Mouse (Mus musculus) cerebellum, adult 9-11 months (tissue): ENCODE data around the gene Incenp.
"Not testable (repeated sequence)": the region's sequence is repeated elsewhere in the genome, so short reads cannot be mapped to it uniquely, and the experiment has no call there.

ENCODE experiments used
- DNase-seq: peaks from one replicate; pipeline ENCODE4 v3.0.0; 2022

Gene Incenp

DNA sequence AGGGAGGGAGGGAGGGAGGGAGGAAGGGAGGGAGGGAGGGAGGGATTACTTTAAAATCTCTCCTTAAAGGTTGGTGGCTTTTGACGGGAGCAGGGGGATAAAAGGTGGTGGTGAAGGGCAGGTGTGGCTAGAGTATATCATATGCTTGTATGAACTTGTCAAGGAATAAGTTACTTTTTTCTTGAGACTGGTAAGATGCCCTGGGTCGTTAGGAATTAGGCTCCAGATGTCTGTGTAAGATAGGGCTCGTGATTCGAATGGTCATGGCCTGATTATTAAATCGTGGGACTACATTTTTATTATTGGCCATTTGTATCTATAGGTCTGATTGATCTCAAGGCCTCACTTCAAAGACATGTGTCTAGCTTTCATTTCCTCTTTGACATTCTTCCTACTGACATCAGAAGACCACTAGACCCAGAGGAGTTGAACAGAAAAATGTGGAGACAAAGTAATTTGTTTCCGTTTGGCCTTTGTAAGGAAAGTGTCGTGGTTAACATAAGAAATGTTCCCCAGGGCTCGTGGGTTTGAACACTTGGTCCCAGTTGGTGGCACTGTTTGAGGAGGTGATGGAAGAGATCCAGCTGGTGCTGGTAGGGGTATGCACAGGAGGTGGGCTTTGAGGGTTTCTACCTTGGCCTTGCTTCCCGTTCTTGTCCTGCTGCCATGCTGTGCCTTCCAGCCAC lies 19.0 kb upstream of the Incenp start:
- DNase-seq: no peak

- DNase-seq: no peak
Observed at GRCm38 (mm10) chr19:9917727-9918126, 18.4 kb upstream of the Incenp start.

DNA sequence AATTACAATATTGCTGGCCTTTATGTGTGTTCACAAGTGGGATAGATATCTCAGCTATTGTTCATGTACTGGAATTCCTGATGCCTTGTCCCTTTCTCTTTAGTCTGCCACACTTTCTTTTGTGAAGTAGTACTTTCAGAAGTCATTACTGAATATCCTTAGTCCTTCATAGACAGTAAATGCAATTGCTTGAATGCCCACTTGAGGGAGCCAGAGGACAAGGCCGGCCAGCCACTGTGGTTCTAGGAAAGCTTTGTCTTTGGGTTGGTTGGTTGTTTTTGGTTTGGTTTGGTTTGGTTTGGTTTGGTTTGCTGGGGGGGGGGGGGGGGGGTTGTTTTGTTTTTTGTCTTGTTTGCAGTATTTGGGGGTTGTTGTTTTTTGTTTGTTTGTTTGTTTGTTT lies 16.6 kb upstream of the Incenp start:
- peak; percentile 43 for DNase-seq

DNA sequence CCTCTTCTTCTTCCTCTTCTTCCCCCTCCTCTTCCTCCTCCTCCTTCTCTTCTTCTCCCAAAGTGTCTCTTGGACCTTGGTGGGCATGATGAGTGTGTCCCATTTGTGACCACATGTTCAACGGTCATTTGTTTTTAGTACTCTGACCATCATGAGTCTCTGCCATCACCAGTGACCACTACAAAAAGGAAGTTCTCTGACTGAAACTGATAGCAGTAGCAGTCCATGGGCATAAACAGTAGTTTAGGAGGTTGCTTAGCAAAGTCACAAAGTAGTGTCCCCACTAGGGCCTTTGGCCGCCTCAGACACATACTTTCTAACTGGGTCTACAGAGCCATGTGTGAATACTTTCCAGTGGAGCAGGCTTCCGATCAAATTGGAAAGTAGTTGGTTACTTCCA lies 15.0 kb upstream of the Incenp start:
- no peak for DNase-seq

DNA sequence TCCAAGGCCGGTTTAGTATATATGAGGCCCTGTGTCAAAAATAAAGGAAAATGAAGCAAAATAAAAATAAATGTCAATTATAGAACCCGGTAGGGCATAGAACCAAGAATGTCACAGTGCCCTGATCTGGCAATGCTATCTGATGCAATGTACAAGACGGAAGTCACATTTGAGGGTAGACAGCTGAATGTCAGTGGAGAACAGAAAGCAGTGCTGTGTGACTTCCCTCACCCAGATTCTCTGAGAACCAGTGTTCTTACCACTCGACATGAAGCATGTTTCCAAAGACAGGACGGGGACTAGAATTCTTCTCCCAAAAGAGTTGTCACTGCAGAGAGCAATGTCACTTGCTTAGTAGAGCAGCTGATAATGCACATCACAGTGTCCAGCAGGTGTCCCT lies 14.4 kb upstream of the Incenp start:
- no peak for DNase-seq

DNA sequence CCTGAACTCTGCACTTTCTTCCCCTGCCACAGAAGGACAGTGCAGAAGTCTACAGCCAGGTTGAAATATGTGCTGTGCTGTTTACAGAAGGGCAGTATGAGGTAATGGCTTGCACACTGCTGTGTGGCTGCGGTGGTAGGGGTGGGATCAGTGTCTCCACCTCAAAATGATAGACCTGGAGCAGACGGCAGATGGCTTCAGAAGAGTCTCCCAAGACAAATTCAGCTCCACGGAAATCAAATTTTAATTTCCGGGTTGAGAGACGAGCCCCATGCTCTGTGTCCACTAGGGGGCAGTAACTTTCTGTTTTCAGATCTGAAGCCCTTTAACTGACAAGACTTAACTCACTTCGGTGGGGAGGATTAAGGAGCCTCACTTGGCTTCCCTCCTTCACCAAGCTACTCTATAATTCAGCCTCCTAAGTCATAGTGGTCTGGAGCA lies 12.0 kb upstream of the Incenp start:
- peak; percentile 24 for DNase-seq

DNA sequence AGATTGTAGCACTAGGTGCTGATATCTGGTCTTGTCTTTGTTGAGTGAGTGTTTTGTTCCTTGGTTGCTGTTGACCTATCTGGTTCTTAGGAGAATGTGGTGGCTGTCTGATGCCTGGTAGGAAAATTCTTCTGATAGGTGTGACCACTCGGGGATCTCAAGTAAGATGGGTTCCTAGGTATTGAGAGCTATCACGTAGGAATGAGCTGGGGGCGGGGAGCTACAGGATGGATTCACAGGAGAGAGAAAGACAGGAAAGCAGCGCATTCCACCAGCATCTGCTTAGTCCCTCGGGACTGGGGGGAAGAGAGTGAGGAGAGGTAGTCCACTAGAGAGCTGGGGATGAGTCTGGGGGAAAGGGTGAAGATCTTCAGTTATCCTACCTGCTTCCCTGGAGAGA lies 10.0 kb upstream of the Incenp start:
- DNase-seq: no peak

DNA sequence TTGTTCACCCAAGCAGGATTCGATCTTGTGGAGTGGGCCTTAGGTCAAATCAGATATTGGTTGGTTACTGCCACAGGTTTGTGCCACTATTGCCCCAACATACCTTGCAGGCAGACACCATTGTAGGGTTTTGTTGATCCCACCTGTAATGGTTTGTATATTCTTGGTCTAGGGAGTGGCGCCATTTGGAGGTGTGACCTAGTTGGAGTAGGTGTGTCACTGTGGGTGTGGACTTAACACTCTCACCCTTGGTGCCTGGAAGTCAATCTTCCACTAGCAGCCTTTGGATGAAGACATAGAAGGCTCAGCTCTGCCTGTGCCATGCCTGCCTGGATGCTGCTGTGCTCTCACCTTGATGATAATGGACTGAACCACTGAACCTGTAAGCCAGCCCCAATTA lies 1.3 kb upstream of the Incenp start:
- DNase-seq: peak; percentile 30

DNA sequence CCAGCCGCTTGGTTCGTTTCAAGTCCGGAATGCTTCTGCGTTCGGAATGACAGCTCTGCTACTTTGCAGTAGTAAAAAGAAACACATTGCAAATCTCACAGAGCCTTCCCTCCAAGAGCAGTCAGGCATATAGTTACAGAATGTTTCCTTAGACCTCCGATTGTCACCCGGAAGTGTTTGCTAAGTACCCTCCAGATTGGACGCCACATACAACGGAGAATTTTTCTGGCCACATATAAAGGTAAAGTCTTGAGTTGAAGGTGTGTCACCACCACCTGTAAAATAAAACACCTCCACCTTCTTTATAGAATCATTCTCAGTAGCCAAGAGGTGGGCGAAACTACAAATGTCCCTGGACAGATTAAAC lies 412 bp upstream of the Incenp start:
- DNase-seq: no peak

DNA sequence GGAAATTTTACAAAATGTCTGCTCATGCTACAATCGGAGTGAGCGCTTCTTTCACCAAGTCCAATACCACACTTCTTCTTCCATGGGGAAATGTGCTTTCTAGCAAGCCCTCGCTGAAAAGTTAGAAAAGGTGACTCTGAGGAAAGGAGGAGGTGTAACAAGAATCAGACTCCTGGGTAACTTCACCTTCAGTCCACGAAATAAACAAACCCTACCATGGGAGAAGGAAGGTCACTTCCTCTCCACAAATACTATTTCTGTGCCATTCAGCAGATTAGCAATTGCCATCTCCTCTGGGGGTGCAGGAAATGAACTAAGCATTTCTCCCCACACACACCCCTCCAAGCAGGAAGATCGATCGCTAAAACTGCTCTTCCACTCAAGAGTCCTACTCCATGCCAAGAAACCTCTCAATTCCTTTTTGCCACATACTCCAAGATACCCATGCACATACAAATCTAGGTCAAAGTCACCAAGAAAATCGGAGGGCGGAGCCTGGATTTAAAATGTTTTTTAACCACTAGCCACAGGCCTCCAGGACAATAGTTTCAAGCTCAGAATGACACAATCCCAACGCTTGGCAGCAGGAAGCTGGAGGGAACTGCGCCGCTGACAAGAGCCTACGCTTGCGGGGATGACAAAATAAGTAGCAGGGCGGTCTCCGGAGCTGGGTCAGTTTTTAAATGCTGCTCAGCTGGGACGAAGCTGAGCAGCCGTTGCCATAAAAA lies 848 bp downstream of the Incenp start:
- peak; percentile 32 for DNase-seq

DNA sequence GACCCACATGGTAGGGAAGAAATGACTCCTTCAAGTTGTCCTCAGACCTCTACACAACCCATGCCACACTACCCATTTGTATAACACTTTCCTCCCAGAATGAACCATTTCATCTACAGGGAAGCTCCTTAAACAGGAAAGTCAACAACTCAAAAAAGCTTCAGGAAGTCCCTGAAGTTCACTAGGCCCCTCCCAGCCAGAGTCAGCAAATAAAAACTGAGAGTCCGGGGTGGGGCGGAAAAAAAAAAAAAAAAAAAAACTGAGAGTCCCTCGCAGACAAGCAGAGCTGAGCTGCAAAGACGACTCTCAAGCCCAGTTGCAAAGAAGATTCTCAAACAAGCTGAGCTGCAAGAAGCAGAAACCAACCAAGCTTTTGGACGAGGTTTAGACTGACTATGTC lies 3.3 kb downstream of the Incenp start:
- no peak for DNase-seq

GRCm38 (mm10) chr19:9886771-9887170 lies 12.6 kb downstream of the Incenp start:
- DNase-seq: no peak

GRCm38 (mm10) chr19:9886348-9886747 lies 13.0 kb downstream of the Incenp start:
- no peak for DNase-seq

DNA sequence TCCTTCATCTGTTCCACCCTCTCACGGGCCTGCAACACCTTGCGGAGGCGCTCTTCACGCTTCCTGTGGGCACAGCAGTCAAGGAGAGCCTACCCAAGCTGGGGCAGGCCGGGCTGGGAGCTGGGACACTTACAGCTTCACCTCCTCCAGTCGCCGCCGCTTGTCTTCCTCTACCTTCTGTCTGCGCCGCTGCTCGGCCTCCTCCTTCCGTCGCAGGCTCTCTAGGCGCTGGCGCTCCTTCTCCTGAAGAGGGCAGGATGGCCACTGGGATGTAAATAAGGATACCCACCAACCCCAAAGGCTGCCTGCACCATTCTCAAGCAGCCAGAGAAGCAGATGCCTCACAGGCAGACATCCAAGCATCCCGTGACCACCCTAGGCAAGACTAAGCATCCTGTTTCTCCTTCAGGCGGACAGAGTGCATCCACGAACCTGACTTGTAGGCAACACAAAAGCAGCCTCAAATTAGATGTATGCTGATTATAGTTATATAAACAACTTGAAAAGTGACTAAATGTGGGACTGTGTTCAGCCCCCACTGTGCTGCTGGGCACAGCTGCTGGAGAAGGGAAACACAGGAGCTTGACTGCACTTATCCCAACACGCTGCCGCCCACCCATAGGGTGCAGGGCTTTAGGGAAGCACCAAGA lies 21.0 kb downstream of the Incenp start:
- no peak for DNase-seq

DNA sequence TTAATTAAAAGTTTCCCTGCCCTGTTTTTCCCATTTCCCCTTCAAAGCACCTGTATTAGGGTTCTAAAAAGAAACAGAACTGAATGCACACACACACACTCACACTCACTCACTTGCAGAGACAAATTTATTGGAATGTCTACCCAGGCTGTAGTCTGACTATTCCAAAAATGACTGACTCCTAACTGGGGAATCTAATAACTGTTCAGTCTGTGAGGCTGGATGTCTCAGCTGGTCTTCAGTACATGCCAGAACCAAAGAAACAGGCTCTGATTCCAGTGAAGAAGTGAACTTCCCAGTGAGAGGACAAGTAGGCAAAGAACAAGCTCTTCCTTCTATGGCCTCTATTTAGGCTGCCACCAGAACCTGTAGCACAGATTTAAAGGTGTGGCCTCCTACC lies 33.9 kb downstream of the Incenp start:
- DNase-seq: no peak

DNA sequence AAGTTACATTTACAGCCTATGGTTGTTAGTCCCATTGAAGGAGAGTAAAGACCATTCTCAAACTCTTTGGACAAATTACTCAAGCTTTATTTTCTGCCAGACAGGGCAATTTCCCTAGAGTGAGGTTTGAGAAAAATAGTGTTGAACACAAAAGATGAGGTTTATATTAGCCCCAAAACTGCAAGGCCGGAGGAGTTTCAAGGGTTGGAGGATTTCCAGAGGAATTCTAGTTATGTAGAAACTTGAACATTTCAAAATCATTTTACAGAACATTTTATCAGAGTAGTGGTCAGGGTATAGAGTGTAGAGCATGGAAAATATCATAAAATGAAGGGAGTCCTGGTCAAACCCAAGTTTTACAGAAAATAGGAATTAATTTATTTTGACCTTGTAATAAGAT lies 34.5 kb downstream of the Incenp start:
- no peak for DNase-seq

GRCm38 (mm10) chr19:9860821-9861220 lies 38.5 kb downstream of the Incenp start:
- DNase-seq: not testable (repeated sequence)

- not testable (repeated sequence) for DNase-seq
Observed at GRCm38 (mm10) chr19:9849368-9850075, 49.8 kb downstream of the Incenp start.

DNA sequence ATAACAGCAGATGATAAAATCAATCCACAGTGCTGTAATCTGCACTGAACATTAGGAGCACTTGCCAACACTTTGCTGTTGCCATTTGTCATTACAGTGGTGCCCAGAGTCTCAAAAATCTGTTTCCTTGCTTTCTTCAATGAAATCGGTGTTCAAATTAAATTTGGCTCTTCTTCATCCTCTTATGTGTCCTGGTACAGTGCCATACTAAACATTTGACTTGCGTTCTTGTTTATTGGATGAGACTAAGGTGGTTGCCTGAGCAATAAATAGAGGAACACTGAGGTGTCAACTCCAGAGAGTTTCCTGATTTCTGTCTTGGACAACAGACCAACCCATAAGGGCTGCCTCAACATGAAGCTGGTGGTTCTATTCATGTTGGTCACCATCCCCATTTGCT lies 52.1 kb downstream of the Incenp start, which contains the start of gene Scgb2a2:
Gene Scgb2a2, plus strand, starts transcription at position 301 of the 400 bp plus-strand sequence.
- no peak for DNase-seq

DNA sequence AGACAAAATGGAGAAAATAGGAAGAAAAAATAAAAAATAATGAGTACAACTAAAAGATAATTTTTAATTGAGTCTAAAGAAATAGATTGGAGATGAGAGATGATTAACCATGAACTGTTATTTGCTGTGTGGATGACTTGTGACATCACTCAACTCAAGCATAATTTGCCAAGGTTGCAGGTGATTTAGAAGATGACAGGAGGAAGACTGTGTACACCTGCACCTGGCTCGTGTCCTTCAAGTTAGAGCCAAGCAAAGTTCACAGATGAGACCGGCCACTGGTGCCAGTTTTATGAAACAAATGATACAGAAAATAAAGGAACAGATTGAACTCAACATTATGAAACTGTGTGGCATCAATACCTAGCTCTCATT lies 62.0 kb downstream of the Incenp start:
- no peak for DNase-seq

DNA sequence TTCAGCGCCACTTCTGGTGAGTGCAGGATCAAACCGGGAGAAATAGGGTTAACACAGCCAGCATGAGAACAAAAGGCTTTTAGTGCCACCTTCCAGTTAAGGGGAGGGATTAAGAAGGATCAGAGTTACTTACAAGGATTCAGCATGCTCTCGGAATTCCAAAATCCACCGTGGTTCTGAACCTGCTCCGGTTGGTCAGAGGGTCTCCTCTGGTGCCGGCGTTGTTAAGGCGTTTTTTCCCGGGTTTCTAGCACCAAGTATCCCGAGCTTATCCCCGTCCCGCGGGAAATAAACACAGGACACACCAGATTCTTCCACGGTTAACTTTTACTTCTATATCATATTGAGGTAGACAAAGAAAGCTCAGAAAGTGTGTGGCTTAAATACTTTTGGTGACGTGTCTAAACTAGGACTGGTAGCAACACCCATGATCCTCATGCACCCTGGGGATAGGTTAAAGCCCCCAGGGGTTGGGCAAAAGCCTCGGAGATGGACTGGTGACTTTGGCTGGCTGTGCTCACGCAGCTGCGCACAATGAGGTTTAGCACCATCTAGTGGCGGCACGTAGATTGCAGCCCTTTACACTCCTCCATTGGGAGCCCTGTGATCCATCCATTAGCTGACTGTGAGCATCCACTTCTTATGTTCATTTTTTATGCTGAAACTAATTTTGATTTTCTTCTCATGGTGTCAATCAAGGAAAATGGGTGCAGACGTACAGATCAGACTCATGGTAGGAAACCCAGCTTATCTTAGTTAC lies 62.6 kb downstream of the Incenp start:
- peak; percentile 13 for DNase-seq
